Mouse (Mus musculus): ENCODE measurements around the gene Shisa8. TPM values are rescaled to one million over a fixed set of nuclear protein-coding genes. Genes with fewer than 3 reads are reported as not detected.

The Shisa8 gene
- total RNA-seq, 2 experiments from 2014 or later = not detected

GRCm38 (mm10) chr15:82158243-82159035 is 54.2 kb downstream of the Shisa8 start:
- intact Hi-C loops (cut with DNase I) = no loop called here
- no peak for DNase-seq

GRCm38 (mm10) chr15:82156902-82157301 is 55.7 kb downstream of the Shisa8 start:
- DNase-seq = no peak
- intact Hi-C loops (cut with DNase I) = no loop called here

GRCm38 (mm10) chr15:82156298-82156697 is 56.3 kb downstream of the Shisa8 start:
- intact Hi-C loops (cut with DNase I) = no loop called here
- DNase-seq = no peak

Small RNAs within 50 kb of the gene (microRNA-seq; reads per million reads assigned to microRNA genes)
- 3.7 to 10.4 reads per million in 2 experiments for gene Mir33

Other genes with a start within 250 kb of the Shisa8 start
- gene 1700029P11Rik, start 232.3 kb downstream of the Shisa8 start, total RNA-seq (2021) = not detected
- 10 to 100 TPM; 17.8 to 22.9 TPM for gene Xrcc6, start 225.0 kb downstream of the Shisa8 start, total RNA-seq (2021)
- gene Desi1, start 179.0 kb downstream of the Shisa8 start, total RNA-seq (2021) = 10 to 100 TPM; 16.7 to 17.7 TPM
- 10 to 100 TPM; 36.0 to 47.5 TPM for gene Snu13, start 165.2 kb downstream of the Shisa8 start, total RNA-seq (2021)
- gene 4930407I10Rik, start 153.7 kb downstream of the Shisa8 start, total RNA-seq (2021) = not detected
- gene Mei1, start 142.8 kb downstream of the Shisa8 start, total RNA-seq (2021) = under 1 TPM; 0.08 to 0.15 TPM
- 10 to 100 TPM; 10.2 to 17.0 TPM for gene Ccdc134, start 84.9 kb downstream of the Shisa8 start, total RNA-seq (2021)
- gene Srebf2, start 65.6 kb downstream of the Shisa8 start, total RNA-seq (2021) = 1 to 10 TPM; 9.2 to 9.8 TPM
- gene Tnfrsf13c, start 11.6 kb upstream of the Shisa8 start, total RNA-seq (2021) = not detected
- under 1 TPM; 0.46 to 0.79 TPM for gene Cenpm, start 31.9 kb upstream of the Shisa8 start, total RNA-seq (2021)
- not detected for gene 1500009C09Rik, start 39.6 kb upstream of the Shisa8 start, total RNA-seq (2021)
- gene Sept3, start 62.1 kb upstream of the Shisa8 start, total RNA-seq (2021) = under 1 TPM; 0.31 to 0.91 TPM
- not detected for gene Wbp2nl, start 86.1 kb upstream of the Shisa8 start, total RNA-seq (2021)
- 10 to 100 TPM; 10.3 to 13.2 TPM for gene Naga, start 126.1 kb upstream of the Shisa8 start, total RNA-seq (2021)
- gene Pheta2, start 126.1 kb upstream of the Shisa8 start, total RNA-seq (2021) = under 1 TPM; 0.37 to 0.51 TPM
- 100 to 1,000 TPM; 116 to 123 TPM for gene Smdt1, start 126.1 kb upstream of the Shisa8 start, total RNA-seq (2021)
- 100 to 1,000 TPM; 440 to 476 TPM for gene Ndufa6, start 141.5 kb upstream of the Shisa8 start, total RNA-seq (2021)
- gene Cyp2d22, start 167.4 kb upstream of the Shisa8 start, total RNA-seq (2021) = 10 to 100 TPM; 12.3 to 16.7 TPM
- gene Cyp2d11, start 181.2 kb upstream of the Shisa8 start, total RNA-seq (2021) = not detected
- not detected for gene Cyp2d10, start 194.4 kb upstream of the Shisa8 start, total RNA-seq (2021)
- gene Cyp2d9, start 220.6 kb upstream of the Shisa8 start, total RNA-seq (2021) = not detected